Mouse (Mus musculus) mature B cell (primary cell): Measurements from ENCODE around the gene Pdhx.

Experiments
- in situ Hi-C: fragments of 300-500 bp; cut with MboI; formaldehyde crosslinking; loops from 2 replicates; pipeline ENCODE4 v1.14.3; 2019

The Pdhx gene

DNA sequence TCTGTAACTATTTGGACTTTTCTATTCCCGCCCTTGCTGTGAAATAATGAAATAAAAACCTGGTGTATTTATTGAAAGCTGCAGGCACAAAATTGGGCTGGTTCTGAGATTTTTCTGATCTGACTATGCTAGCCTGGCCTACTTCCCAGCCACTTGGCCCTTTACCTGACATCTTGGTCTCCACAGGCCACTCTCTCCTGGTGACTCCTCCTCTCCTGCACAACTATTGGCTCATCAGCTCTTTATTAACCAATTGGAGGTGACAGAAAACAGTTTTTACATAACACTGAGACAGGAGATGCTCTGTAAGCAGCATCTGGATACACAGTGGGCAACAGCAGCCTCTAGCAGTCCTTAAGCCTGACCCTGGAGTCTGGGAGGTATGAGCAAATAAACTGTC, 83.9 kb downstream of the Pdhx start:
- in situ Hi-C loops, result no loop called here

DNA sequence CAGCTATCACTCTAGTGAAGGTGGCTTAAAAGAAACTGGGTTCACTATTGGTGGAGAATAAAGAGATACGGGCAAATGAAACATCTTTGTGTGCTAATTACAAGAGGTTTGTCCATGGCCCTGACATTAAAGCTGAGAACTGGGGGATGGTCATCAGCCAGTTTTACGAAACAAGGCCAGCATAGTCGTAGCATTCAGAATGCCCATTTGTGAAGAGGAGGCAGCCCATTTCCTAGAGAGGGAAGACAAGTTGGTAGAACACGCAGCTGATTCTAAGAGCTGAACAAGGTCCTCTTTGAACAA, 85.7 kb downstream of the Pdhx start:
- in situ Hi-C loops, result no loop called here

DNA sequence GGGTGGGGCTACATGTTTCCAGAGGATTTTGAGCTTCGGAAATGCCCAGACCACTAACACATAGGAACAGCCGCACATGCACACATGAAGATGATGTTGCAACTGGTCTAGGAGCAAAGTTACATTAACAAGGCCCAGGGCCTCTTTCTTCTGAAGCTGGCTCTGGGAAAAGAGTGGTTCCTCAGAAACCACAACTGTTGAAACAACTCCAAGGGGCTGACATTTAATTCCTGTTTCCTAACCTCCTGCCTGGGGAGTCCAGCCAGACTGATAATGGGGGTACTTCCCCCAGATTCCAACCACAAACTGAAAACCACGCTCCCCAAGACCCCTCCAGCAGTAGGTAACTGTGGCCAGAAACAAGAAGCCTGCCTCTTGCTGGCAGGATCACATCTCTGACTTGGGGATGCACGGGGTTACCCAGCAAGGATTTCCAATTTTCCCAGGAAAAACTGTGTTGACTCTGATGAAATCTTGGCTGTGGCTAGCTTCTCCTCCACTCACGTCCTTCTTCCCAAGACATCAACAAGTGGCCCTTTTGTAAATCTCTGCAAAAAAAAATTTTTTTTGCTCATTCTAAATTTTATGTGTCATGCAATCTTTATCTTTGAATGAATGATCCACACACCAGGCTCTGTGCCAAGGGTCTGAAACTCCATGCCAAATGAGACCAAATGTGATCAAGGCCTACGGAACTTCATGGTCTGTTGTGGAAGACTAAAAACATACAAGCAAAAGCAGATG, 86.2 kb downstream of the Pdhx start:
- in situ Hi-C loops, result no loop called here

DNA sequence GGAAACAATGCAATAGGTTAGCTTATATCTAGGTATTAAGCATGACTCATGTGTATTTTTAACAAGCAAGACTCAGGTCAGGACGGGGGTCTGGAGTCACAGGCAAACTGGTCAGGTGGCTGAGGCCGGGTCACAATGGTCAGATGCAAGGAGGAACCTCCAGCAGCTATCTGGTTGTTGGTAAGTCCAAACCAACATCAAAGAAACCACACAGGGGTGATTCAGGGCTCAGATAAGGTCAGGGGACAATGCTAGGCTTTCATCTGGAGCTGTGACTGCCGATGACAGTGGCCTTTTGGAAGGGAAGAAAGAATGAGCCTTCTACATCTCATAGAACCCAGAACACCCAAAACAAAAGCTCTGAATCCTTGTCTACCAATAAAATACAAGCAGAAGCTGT, 86.9 kb downstream of the Pdhx start:
- in situ Hi-C loops, result no loop called here

DNA sequence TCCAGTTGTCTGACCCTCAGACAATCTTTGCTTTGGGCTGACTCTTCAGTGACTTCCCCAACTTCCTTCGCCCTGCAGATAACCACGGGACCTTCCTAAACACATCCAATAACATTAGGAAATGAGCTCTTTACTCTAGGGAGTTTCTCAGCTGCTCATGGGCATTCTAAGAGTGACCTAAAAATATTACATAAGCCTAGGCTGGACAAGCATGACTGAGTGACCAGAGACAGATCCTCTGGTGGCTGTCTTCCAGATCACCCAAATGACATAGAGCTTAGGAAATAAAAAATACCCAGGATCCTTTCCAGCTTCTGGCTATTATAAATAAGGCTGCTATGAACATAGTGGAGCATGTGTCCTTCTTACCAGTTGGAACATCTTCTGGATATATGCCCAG, 90.5 kb downstream of the Pdhx start:
- in situ Hi-C loops, result no loop called here

DNA sequence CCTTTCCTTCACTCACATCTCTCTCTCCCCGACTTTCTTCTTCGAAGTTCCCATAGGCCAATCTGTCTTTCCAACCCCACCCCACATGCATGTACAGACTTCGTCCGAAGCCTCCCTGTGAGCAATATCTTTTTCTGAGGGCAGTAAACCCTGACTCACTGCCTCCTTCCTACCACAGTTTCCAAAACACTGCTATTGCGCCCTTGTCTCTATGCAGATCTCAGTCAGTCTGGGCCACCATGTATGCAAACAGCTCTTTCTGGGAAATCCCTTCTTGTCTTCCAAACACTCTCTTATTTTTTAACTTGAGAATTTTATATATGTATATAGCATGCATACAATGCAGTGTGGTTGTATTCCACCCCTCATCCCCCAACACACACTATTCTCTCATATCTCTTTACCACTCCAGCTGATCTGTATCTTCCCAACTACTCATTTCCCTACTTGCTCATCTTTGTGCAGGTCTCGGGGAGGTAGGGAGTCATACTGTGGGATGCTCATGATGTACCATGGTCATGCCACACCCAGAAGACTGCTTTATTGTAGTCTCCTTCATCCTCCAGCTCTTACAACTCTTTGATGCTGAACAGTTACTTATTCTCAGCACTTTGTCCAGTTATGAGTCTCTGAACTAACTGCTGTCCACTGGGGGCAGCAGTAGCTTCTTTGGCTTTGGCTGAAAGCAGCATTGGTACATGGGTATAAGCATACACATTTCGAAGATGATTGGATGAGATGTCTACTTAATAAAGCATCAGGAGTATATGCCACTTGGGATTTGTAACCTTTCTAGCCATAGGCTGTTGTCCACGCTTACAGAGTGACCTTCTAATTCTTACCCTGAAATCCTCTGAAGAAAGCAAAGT, 91.6 kb downstream of the Pdhx start:
- in situ Hi-C loops, result no loop called here

DNA sequence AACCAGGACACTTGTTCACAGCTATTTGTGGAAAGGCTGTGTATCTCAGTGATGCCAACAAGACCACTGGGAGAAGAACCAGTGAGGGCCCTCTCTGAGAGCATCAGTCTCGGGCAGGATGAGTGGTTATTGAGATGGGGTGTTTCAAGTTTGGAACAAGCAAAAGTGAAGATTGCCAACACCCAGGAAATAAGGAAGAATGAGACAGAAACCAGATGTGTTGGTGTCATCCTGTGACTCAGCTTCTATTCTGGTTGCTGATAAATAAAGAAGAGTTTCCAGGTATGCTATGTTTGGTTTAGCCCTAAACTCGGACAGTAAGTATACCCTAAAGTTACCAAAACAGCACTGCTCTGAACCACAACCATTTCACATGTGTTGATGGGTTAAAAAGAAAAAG, 92.4 kb downstream of the Pdhx start:
- in situ Hi-C loops, result no loop called here

DNA sequence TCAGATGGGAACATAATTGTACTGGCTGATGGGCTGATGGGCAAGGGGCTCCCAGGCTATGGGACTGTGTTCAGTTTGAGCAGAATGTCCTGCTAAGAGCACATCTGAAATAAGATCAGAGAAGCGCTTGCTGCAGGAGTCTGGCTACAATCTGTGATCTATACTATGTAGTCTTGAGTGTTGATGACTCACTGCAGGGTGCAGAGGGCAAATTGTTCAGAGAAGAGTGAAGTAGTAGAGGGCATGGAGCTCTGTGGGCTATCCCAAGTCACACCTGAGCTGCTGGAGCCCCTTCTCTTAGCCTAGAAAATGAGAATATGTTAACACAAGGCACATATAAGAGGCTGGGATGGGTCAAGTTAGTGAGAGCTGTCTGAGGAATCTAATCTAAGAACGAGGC, 93.8 kb downstream of the Pdhx start:
- in situ Hi-C loops, result no loop called here

DNA sequence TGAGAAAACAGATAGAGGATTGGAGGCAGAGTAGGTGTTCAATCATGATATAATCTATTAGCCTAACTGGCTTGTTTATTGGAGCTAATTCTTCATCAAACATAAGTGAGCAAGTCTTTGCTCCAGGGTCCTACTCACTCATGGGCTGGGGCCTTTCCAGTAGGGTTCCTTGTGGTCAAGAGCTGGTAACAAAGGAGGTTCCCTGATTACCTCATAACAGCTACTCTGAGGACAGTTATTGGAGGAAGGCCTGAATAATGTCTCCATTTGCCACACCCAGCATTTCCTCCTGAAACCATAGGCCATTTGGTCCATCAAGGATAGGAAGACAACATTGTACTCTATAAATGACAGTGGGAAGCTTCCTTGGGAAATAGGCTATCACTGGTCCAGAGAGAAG, 94.2 kb downstream of the Pdhx start:
- in situ Hi-C loops, result no loop called here

DNA sequence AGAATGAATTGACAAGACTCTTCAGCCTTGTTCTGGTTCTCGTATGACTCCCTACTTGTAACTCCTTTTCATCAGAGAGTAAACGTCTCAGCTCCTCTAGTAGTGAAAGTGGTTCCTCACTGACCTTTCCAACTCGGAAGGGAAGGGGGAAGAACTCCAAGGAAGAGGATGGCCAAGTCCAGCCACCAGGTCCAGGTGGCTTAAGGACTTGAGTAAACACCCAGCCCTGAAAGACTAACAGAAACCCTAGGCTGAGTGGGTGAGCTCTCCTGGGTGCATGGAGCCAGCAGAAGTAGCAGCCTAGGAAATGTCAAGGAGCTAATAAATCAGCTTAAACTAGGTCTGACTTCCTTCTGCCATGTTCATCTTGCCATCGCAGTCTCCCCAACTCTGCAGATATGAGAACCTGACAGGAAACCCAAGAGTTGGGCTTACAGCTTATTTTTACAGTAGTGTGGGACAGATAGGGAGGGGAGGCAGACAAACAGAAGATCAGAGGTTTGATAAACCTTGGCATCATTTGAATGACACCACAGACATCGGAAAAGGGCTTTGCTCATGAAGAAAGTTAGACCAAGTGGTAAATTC, 97.9 kb downstream of the Pdhx start:
- in situ Hi-C loops, result no loop called here

DNA sequence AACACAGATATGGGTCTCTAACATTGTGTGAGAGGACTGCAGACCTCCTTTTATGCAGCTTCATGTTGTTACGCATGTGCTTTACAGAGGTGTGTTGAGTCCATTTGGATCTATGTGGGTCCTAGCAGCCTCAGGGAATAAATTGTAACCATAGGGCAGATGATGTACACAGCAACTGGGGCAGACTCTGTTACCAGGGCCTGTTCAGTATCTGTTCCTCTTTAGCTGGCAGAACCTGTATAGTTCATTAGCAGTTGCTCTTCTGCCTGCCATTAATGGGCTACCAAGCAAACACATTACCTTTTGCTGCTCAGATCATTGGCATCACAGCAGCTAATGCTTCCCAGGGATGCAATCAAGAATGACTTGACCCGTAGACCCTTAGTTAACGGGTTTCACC, 100.2 kb downstream of the Pdhx start:
- in situ Hi-C loops, result no loop called here

DNA sequence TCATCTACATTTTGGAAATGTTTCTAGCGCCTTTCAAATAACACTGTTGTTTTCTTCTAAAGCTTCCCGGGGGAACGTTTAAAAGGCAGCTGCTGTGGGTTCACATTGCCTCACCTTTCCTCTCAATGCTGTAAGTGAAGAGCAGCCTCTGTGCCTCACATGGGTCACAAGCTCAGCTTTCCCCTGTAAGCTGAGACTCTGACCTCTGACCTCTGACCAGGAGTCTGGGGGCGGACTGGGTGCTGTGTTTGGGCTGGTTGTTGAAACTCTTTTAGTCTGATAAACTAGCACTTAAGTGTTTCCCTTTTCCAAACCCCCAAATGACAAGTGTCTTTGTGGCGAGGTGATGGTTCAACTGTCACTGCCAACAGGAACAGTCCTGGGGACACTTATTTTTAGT, 100.7 kb downstream of the Pdhx start:
- in situ Hi-C loops, result no loop called here

DNA sequence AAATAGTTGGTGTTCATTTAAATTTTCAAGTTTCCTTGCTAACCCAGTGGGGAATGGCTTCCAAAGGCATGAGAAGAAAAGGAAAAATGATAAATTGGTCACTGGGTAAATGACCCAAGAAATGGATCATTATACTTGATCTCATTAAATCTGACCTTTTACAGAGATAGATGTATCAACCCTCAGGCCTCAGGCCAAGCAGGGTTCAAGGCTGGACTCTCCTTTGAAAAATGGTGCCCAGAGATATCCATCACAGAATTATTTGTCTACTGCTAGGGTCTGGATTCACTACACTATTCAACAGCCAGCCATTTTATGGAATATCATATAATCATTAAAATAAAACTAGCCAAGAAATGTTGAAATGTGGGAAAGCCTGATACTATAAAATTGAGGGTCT, 101.4 kb downstream of the Pdhx start:
- in situ Hi-C loops, result no loop called here
